Mouse (Mus musculus): ENCODE data around the gene 4931429L15Rik.
A peak's percentile ranks its signal among the peaks of the same experiment; 100 is the strongest.

The 4931429L15Rik gene

GRCm38 (mm10) chr9:46327706-46328571, 8.2 kb upstream of the 4931429L15Rik start:
- DNase-seq (ENCODE audit: low spot score) = no peak

DNA sequence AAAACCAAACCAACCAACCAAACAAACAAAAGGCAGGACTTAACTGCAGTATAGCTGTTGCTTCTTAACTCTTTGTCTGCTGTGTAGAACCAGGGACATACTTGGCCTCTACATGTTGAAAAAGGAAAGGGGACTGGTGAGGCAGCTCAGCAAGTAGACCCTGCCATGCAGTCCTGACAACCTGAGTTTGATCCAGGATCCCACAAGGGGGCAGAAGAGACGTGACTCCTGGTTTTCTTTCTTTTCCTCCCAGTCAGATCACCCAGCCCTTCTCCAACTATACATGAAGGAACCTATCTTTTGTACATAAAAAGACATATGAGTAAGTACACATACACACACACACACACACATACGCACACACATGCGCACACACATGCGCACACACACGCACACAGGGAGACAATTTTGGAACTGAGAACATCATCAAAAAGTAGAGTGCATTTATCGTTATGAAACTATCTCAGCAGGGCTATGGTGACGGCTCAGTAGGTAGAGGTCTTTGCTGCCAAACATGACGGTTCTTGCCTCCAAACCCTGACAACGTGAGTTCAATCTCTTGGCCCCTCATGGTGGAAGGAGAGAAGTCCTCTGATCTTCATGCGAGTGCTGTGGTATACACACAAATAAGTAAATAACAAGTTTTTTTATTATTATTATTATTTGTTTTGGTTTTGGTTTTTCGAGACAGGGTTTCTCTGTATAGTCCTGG, 7.1 kb upstream of the 4931429L15Rik start:
- no peak for DNase-seq (ENCODE audit: low spot score)

- no peak for DNase-seq (ENCODE audit: low spot score)
Observed at GRCm38 (mm10) chr9:46320461-46320860, 675 bp upstream of the 4931429L15Rik start.

DNA sequence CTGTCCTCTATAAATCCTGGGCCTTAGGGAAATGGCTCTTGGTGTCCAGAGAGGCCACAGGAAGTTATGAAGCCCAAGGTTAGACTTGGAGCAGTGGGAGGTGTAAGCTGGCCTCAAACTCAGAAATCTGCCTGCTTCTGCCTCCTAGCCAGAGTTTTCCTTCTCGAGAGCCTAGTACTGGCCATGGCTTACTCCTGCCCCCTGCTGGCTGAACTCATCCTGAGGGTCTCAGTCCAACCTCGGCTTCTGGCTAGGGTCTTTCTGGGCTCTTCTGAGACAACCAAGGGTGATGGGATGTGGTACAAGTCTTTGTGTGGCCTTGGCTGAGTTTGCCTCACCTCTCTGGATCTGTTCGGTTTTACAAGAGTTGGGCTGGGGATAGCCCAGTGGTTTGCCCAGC, 1.8 kb downstream of the 4931429L15Rik start:
- DNase-seq (ENCODE audit: low spot score) = no peak

- DNase-seq (ENCODE audit: low spot score) = no peak
Observed at GRCm38 (mm10) chr9:46316909-46317308, 2.9 kb downstream of the 4931429L15Rik start.

GRCm38 (mm10) chr9:46316388-46316787, 3.4 kb downstream of the 4931429L15Rik start:
- no peak for DNase-seq (ENCODE audit: low spot score)

GRCm38 (mm10) chr9:46315807-46316365, 3.9 kb downstream of the 4931429L15Rik start:
- DNase-seq (ENCODE audit: low spot score) = peak; percentile 61

DNA sequence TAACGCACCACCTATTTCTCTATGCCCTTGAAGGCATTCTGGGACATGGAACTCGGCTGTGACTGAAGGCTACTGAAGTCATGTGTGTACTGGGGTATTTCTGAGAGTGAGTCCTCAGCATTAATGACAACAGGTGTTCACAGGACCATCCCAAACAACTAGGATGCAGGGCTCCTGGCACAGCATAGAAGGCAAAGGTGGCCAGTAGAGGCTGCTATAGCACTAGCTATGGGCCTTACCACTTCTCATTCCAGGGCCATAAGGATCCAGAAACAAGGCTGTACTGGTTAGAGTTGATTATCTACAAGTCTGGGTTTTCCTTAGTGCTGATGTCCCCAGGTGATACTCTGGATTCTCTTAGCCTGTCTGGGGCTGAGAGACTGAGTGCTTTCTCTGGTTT, 4.9 kb downstream of the 4931429L15Rik start:
- no peak for DNase-seq (ENCODE audit: low spot score)

DNA sequence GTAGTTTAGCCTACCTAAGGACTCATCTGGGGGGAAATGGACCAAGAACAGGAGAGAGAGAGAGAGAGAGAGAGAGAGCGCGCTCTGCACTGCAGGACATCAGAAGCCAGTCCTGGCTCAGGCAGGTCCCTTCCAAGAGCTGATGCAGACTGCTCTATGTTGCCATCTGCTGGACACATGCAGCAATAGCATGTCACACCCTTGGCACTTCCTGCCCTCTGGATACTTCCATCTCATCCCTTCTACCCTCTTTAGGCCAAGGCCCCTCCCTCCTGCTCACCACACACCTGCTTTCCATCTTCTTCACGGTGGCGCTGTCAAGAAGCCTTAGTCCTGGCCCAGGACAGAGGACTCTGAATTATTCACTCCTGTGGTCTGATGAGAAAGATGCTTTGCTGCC, 5.3 kb downstream of the 4931429L15Rik start:
- peak; percentile 57 for DNase-seq (ENCODE audit: low spot score)

GRCm38 (mm10) chr9:46309121-46309520, 10.7 kb downstream of the 4931429L15Rik start:
- DNase-seq (ENCODE audit: low spot score) = no peak

DNA sequence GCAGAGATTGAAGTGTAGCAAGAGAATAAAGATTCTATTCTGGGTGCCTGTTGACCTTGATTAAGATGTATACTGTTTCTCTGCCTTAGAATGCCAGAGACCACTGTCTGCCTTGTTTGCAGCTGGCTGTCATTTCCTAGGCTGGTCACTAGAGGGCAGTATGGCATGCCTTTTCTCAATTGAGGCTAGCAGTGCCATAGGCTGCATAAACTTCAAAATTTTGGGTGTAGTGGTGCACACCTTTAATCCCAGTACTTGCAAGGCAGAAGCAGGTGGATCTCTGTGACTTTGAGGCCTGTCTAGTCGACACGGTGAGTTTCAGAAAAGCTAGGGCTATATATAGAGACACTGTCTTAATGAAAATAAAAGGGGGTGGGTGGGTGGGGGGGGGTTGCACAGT, 17.6 kb downstream of the 4931429L15Rik start:
- peak; percentile 58 for DNase-seq (ENCODE audit: low spot score)

DNA sequence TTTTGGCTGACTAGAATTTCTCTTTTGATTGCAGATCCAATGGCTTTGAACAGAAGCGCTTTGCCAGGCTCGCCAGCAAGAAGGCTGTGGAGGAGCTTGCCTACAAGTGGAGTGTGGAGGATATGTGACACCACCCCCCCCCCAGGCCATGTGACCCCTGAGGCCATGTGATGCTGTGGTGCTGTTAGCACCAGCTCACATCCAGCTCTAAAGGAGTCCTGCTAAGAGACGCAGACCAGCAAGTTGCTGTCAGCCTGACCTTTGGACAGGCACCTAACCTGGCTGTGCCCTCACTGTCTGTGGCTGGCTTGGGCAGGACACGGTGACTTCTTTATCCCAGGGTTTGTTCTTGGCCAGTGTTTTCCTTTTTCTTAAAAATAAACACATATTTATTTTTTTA, 21.4 kb downstream of the 4931429L15Rik start:
- DNase-seq (ENCODE audit: low spot score) = no peak

- DNase-seq (ENCODE audit: low spot score) = peak; percentile 91
Observed at GRCm38 (mm10) chr9:46282631-46283436, 37.0 kb downstream of the 4931429L15Rik start, which contains the start of gene Bud13. Bud13 (plus strand) TSS chr9:46283008.

- no peak for DNase-seq (ENCODE audit: low spot score)
Observed at GRCm38 (mm10) chr9:46274494-46274893, 45.3 kb downstream of the 4931429L15Rik start.

GRCm38 (mm10) chr9:46272677-46273454, 46.9 kb downstream of the 4931429L15Rik start, which contains the start of gene Zpr1:
Zpr1 (plus strand) TSS chr9:46273064.
- DNase-seq (ENCODE audit: low spot score) = peak; percentile 89

GRCm38 (mm10) chr9:46272070-46272469, 47.7 kb downstream of the 4931429L15Rik start:
- no peak for DNase-seq (ENCODE audit: low spot score)

- no peak for DNase-seq (ENCODE audit: low spot score)
Observed at GRCm38 (mm10) chr9:46270782-46271181, 49.0 kb downstream of the 4931429L15Rik start.

DNA sequence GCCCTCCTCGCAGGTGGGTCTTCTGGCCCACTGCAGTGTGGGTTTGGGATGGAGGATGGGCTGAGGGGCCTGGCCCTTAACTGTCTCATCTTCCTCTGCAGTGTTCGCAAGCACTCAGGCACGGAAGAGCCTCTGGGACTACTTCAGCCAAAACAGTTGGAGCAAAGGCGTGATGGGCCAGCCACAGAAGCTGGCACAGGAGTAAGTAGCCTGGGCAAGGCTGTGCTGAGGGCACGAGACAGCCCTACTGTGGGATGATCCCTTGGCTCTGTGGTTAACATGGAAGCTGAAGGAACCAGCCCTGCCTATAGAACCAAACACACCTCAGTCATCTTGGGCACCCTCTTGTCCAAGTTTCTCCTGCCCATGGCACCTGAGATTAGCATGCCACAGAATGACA, 50.7 kb downstream of the 4931429L15Rik start:
- no peak for DNase-seq (ENCODE audit: low spot score)

- DNase-seq (ENCODE audit: low spot score) = no peak
Observed at GRCm38 (mm10) chr9:46268343-46268873, 51.4 kb downstream of the 4931429L15Rik start, which contains the start of gene Apoa5. Apoa5 (plus strand) TSS chr9:46268633.

GRCm38 (mm10) chr9:46261131-46261530, 58.7 kb downstream of the 4931429L15Rik start:
- no peak for DNase-seq (ENCODE audit: low spot score)

DNA sequence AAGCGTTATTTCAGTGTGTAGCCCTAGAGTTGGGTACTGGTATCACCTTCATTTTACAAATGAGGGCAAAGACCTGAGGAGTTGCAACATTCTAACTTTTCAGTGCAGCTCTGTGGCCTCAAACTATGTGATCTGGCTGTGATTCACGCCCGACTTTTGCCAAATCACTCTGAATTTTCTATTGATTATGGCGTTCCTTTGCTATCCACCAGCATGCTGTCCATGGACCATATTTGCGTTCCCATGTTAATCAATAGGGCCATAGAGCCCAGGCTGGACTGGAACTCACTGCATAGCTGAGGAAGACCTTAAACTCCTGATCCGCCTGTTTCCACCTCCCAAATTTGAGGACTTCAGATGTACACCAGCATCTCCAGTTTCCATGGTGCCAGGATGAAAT, 60.7 kb downstream of the 4931429L15Rik start:
- DNase-seq (ENCODE audit: low spot score) = no peak
